Mouse (Mus musculus): Measurements from ENCODE around the gene Map1b. TPM values are rescaled to one million over a fixed set of nuclear protein-coding genes. Genes with fewer than 3 reads are reported as not detected.
A peak's percentile ranks its signal among the peaks of the same experiment; 100 is the strongest.

Map1b gene
- 1,000 to 10,000 TPM; 1,564 to 1,697 TPM for total RNA-seq (2021)

DNA sequence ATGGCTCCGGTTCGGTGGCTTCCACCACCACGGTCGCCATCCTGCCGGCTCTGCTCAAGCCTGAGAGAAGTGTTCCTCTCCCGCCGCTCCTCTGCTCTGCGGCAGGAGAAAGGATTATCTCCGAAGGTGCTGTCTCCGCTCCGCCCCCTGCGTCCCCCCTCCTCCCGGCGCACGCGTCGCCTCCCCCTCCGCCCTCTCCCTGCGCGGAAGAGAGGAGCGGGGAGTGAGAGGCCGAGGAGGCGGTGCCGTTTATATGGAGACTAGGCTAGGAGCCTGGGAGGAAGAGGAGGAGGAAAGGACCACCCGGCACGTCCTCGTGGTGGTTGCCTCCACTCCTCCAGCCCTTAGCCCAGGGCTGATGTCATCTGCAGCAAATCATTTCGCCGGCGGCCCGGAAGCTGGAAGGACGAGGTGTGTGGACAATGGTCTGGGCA lies at the start of gene Map1b:
Gene Map1b, minus strand, starts transcription at position 93 of the 434 bp plus-strand sequence.
- intact Hi-C loops (cut with DNase I), result loop anchor here (5.0 to 10.0 kb wide), 2 partner anchors 126 to 238 kb away; no protein-coding TSS in a partner anchor
- DNase-seq, result peak; percentile 88

DNA sequence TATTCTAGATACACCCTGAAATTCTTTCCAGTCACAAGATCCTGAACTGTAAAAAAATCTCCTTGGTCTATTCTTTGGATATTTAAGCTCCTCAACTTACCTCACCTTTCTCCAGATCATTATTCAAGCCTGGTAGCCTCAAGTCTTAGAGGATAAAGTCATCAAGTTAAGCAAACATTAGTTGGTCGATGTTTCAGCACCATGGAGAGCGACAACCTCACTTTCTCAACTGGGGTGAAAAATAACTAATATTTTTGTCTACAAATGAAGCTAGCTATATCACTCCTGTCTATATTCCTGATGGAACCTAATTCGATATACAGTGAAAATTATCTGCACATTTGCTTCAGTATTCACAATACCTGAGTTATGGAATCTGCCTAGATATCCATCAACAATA lies 48.0 kb upstream of the Map1b start:
- intact Hi-C loops (cut with DNase I), result no loop called here
- DNase-seq, result no peak

DNA sequence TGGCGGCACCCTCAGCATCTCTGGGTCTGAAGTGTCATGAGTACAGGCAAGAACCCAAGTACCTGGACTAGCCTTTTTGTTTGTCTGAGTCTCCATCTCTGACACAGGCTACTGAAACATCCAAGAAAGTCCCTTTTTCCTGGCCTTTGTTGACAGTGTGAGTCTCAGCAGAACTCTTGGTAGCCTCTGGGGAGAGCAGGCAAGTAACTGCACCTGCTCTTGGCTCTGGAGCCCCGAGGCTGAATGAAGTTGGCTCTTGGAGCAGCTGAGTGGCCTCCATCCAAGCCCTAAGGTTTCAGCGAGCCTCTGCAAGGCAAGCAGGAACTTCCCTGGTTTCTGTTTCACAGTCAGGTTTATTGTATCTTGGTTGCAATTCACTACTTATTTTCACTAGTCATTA lies 46.7 kb upstream of the Map1b start:
- DNase-seq, result peak; percentile 66
- intact Hi-C loops (cut with DNase I), result no loop called here

DNA sequence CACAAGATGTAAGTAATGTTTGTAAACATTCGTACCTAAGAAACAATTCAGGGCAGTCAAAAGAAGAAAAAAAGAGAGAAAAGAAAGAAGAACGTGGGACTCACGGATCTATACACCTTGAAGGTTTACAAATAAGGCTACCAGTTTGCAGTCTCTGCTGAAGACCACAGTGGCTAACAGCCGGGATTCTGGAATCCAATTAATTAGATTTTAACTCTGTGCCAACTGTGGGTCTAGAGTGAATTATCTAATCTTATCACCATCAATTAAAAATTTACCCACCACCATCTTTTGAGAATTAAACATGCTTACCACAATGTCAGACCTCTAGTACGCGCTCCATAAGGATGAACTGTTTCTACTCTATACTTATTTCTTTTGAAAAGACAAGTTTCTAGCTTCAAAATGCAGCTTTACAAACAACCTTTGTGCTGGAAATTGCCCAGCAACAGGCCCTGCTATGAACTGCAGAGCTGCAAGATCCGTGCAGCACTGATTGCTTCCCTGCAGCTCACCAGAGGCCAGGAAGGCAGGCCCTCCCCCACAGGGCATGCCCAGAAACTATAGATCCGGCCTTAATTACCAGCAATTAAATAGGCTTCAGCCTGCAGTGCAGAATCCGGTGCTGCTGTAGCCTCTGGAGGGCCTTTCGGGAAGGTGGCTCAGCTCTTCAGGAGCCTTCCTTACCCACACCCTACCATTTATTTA lies 45.7 kb upstream of the Map1b start:
- no peak for DNase-seq
- intact Hi-C loops (cut with DNase I), result no loop called here

DNA sequence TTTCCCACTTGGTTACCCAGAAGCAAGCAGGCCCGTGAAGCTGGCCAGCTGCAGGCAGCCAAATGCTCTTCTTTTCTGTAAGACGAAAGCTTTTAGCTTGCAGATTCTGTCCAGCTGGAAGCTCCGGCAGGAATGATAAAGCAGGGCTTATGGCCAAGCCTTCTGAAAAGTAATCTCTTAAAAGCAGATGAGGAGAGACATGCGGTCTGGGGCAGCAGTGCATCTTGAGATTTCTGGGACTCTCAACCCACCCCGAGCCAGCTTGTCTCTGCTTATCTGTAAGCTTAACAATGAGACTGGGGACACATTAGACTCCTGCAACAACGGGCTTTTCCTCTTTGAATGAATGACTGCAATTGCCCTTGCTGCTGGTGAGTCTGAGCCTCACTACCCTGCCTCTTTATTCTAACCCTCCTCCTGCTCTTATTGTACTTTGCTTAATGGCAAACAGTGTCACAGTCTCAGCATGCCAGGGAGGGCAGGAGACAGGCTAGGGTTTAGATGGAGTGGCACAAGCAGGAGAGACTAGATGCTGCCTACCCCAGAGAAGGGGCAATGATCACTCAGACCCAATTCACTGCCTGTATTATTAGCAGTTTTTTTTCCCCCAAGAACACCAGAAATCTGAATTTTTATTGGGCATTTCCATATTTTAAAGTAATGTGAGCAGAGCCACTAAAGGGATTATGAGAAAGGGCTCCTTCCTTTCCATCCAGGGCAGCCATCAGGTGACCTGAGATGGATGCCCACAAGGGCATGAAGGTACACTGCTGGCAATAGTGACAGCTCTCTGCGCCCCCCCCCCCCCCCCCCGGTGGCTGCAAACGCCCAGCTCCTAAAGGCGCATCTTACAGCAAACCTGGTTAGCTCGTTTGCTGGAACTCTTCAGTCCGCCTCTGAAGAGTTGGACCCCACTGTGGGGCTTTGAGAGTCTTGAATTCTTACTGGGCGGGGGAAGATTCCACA lies 44.6 kb upstream of the Map1b start:
- intact Hi-C loops (cut with DNase I), result no loop called here
- DNase-seq, result no peak

DNA sequence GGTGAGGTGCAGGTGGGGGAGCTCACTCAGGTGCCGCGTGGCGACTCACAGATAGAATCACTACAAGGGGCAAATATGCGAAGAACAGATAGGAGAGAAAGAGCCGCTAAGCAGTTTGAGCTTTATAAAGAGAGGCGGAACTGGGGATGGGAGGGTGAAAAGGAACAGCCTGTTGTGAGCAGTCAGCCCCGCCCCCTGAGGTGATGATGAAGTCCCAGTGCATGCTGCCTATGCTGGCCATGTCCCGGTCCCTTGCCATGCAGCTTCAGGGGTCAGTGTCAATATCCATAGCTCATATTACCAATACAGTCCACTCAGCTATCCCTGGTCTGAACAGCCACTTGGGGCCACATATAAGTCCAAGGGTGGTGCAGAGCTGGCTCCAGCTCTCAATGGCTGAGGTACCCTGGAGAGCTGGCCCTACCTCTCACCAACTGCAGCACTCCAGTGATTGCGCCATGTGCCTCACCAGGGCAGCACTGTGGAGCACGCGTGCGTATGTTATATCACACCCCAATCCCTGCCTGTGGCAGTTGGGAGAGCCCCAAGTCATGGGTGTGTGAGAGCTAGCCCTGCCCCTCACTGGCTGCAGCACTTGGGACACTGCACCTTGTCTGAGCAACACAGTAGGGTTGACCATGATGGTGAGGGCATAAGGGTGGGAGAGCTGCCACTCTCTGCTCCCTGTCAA lies 42.0 kb upstream of the Map1b start:
- intact Hi-C loops (cut with DNase I), result no loop called here
- no peak for DNase-seq

DNA sequence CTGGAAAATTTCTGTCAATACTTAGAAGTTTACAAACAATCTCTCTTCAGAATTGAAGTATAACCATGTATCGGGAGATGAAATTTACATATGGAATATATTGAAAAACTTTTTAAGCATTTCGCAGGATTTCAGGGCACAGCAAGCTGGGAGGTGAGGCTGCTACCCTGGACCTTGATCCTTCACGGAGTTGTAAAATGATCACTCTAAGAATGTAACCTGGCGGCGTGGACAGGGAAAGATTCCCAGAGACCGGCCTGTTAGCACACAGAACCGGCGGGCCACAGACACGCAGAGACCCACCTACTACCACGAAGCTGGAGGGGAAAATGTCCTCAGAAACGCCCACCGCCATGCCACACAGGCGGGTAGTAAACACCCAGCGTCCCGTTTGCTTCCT lies 41.5 kb upstream of the Map1b start:
- DNase-seq, result no peak
- intact Hi-C loops (cut with DNase I), result no loop called here

DNA sequence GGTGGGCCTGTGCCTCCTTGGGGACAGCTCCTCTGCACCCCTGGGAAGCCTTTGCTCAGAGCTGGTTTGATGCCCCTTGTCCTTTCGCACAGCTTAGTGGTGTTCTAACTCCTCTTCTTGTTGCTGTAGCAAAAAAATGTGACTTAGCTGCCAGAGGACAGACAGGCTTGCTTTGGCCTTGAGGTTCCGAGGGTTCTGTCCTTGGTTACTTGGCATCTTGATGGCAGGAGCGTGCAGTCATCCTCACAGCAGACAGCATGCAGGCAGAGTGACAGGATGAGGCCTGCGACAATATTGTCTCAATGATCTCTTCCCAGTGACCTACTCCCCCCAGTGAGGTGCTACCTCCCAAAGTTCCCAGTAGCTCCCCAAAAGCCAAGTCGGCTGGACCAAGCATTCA lies 41.0 kb upstream of the Map1b start:
- intact Hi-C loops (cut with DNase I), result no loop called here
- DNase-seq, result no peak

DNA sequence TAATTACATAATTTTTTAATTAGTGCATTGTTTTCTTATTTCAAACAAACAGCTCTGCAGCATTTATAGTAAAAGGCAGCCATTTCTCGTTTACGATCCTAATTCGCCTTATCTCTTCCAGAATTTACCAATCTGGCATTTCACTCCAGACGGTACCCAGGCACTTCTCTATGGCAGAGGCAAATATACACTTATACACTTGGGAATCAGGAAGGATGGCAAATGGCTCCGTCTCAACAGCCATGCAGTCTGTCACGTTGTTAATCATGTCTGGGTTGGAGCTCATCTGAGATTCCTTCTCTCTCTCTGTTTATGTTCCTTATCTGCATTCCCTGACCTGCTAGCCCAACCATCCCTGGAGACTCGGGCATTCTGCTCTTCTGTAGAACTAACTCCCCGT lies 38.6 kb upstream of the Map1b start:
- DNase-seq, result no peak
- intact Hi-C loops (cut with DNase I), result no loop called here

DNA sequence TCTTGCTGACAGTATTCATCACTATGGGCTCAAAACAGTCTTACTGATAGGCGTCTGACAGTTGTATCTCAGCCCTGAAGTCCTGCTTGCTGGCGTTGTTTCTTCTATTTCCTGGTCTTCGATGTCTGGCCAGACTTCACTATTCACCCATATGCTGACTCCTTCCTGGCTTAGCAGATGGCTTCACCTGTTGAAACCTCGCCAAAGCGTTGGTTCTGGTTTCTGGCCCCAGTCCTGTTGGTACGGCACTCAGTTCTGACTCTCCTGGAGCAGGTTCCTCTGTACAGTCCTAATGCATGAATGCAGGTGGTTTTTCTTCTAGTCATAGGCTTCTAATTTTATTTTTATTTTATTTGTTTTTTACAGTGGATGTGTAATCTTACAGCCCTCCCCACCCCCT lies 38.1 kb upstream of the Map1b start:
- intact Hi-C loops (cut with DNase I), result no loop called here
- DNase-seq, result no peak

DNA sequence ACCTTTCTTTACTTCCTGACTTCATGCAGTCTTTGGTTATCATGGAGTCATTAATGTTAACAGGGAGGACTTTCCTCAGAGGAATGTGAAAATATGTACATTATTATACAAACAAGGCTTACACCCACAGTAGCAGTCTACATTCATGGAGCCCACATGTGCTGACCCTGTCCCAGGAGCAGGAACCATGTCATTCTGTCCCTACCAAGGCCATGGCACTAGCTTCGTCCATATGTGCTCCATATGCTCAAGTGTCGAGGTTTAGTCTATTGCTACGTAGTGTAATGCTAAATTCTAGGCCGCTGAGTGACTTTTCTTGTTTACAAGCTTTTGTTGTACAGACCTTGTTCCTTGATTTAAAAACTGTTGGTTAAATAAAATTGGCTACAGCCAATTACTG lies 36.0 kb upstream of the Map1b start:
- no peak for DNase-seq
- intact Hi-C loops (cut with DNase I), result no loop called here

DNA sequence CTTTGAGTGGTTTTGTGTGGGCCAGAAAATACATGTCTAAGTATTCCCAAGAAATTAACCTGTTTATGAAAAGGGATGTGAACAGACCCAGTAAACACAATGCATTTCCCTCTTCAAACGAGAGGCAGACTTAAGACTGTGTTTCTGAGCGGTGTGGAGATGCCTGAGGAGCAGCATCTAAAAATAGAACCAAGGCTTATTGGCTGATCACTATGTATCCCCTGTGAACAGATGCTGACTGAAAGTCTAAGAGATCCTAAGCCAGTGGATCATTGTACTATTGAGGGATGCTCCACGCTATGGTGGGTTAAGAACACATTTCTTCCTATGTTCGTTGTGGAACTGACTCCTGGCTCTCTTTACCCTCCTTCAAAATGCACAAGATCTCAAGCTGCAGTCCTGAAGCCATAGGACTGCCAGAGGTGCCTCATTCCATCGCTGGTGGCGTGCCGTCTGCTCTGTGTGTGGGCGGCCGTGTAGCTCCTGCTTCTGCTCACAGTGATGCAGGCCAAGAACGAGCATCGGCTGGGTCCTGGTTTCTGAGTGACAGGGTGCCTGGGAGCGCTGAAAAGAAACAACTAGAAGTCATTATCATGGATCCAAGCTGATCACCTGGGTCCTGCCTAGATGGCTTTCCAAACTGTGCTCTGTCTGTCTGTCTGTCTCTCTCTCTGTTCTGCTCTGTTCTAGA lies 34.5 kb upstream of the Map1b start:
- peak; percentile 11 for DNase-seq

DNA sequence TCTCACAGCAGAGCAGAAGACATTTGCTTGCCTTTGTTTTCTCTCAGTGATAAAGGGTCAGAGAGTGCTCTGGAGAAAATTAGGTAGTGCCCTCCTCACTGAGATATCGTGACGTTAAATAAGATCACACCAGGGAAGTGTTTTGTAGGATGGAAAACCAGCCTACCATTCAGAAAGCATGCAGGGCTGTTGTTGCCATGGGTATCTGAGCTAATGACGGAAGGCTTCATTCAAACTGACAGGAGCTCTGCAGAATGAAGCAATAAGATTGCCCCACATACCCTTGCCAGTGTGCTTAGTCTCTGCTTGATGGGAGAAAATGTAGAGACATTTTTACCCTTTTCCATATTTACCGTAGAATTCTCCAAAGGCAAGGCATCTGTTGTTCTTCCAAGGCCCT lies 33.7 kb upstream of the Map1b start:
- DNase-seq, result no peak
- intact Hi-C loops (cut with DNase I), result no loop called here

More for the DNA sequence above, 34.5 kb upstream of the Map1b start:
- intact Hi-C loops (cut with DNase I), result no loop called here

DNA sequence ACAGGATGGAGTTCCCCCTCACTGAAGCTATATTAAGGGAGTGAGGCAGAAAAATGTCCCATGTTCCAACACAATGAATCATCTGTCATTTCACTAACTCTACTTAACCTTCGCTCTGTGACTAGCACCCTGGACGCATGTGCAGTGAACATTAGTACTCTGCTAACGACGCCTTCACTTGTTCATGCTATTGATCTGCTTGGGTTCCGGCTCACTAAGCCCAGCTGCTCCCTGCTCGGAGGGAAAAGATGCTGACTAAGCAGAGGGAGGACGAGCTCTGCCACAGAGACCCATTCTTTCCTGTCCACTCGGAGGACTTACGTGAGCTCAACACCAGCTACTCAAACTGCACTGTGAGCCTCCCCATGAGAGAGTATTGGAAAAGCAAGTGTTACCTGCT lies 33.2 kb upstream of the Map1b start:
- no peak for DNase-seq
- intact Hi-C loops (cut with DNase I), result no loop called here

DNA sequence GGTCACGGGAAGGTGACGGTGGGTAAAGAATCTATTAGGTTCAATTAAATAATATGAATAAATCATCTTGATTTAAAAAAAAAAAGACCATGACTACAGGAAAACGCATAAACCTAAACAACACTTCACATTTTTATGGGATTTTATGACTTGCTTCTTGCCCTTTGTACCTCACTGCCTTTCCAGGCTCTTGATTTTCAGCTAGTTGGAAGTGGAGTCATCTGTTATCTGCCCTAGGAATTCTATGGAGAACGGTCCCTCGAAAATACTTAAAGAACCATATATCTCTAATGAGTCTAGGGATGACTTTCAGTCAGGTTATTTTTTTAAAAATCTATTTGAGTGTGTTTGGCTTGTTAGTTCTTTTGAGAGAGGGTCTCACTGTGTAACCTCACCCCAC lies 30.5 kb upstream of the Map1b start:
- no peak for DNase-seq
- intact Hi-C loops (cut with DNase I), result no loop called here

DNA sequence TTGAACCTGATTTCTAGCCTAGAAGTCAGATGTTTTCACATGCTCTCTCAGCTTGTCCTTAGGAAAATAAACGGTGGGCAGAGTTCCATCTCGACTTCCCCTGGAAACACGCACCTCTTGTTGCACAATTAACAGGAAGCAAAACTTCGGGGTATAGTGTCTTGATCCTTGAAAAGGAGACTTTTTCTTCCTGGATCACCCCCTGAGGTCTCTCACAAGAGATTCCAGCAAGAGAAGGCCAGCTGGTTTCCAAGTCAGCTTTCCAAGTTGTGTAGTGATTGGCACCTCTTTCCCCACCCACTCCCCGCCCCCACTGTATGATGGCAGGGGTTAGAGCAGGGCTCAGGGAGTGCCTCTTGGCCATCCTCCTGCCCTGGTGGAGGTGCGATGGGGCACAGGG lies 28.9 kb upstream of the Map1b start:
- intact Hi-C loops (cut with DNase I), result no loop called here
- DNase-seq, result no peak

DNA sequence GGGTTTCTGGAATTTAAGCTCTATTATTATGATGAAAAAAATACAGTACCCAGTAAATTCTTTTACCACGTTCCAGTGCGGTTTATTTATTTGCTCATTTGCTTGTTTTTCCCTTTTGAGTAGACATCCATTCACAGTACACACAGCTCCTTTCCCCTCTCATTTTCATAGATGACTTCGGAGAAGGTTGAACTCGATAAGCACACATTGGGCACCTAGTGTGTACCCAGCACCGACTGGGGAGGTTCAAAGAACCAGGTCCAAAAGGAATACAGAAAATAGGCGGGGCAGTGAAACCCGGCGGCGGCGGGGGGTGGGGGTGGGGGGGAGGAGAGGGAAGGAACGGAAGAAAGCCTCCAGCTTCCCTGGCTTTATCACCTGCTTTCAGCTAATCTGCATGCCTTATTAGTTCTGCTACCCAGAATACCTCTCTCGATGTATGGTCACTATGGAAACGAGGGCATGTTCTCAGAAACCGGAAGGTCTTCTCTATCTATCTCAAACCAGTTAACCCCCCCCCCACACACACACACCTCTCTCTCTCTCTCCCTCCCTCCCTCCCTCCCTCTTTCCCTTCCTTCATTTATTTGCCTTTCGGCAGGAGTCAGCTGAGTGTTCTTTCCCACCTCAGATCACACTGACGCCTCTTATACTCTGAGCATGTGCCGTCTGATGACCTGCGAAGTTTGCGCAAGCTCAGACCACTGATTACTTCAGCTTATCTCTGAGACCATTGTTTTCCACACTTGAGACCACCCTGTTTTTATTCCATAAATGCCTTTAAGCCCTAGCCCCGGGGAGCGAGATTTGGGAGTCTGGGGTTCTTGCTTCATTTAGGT lies 25.3 kb upstream of the Map1b start:
- DNase-seq, result no peak
- intact Hi-C loops (cut with DNase I), result no loop called here

DNA sequence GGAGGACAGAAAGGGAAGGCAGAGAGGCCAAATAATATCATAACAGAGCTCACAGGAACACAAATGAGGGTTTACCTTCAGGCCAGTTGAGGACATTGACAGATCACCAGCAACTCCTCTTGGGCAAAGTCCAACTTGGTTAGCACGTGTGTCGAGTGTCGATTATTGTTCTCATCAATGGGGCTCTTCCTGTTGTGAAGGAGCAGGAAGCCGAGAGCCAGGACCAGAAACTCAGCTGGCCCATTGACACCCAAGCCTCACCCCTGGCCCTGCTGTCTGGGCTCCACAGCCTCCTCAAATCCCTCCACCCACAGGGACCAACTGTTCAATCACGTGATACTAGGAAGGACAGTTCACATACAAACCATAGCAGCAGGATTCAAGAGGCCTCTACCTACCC lies 22.9 kb upstream of the Map1b start:
- no peak for DNase-seq
- intact Hi-C loops (cut with DNase I), result no loop called here

DNA sequence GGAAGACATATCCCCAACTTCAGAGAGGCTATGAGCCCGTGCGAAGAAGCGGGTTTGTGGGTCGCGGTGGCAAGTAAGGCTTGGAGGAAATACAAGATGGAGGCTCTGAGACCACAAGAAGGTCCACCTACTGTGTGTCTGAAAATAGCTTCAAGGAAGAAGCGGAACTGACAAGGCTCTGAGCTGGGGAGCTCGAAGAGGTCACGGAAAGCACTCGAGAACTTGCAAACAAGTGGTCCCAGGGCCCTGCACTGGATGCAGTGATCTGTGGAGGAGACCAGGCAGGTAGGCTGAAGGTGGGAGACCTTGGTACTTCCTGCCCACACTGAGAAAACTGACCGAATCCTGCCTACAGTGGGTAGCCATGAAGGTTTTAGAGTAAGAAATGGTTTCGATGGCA lies 22.5 kb upstream of the Map1b start:
- intact Hi-C loops (cut with DNase I), result no loop called here
- no peak for DNase-seq

Measured in left cerebral cortex, postnatal 4 days (tissue).